Mouse (Mus musculus): ENCODE results near the gene Usp46. TPM values are rescaled to one million over a fixed set of nuclear protein-coding genes. Genes with fewer than 3 reads are reported as not detected.

Usp46 gene
- total and polyA plus RNA-seq, 2 experiments from 2014 or later = 37.6 to 62.0 TPM

DNA sequence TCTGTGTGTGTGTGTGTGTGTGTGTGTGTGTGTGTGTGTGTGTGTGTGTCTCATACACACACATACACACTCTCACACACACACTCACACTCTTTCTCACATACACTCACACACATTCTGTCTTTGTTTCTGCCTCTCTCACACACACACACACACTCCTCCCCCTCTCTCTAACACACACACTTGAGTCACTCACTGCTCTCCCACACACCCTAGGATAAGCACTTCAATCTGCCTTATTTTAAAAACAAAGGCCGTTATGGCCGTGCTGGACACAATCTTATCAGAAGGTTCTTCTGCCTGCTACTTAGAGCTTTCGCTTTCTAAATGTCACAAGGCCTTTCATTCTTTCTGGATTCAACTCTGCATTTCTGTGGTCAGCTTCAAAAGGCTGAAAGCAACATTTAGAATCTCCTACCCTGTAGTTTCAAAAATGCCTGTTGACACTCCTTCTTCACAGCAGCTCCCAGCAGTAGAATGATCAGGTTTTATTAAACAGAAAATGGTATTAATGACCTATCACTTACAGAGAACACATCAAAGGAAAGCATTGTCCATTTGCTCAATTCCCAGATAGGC, 60.6 kb downstream of the Usp46 start:
- no peak for TF ChIP-seq CTCF (IDR thresholded peaks at IDR 0.05; ENCODE audit: low read depth)
- Histone ChIP-seq H3K9me3 (ENCODE audit: low read length) (no peaks in the 10 kb centered on the region), H3K36me3 (ENCODE audit: insufficient read depth) (peaks cover 12% of the 10 kb centered on the region; the same call in 1 of the 2 replicates), H3K9ac (no peak overlapping the region), H3K27ac (ENCODE audit: low read depth, low read length) (no peak overlapping the region), H3K27me3 (ENCODE audit: insufficient read depth, low read length) (no peaks in the 10 kb centered on the region), H3K4me1 (ENCODE audit: insufficient read depth) (no peaks in the 10 kb centered on the region), H3K4me2 (ENCODE audit: low read depth) (no peak overlapping the region), H3K4me3 (ENCODE audit: low read depth, low read length) (no peak overlapping the region)
- ATAC-seq = no peak
- 75% methylated on average over 3 of the region's 3 CpGs for WGBS
- no peak for DNase-seq

DNA sequence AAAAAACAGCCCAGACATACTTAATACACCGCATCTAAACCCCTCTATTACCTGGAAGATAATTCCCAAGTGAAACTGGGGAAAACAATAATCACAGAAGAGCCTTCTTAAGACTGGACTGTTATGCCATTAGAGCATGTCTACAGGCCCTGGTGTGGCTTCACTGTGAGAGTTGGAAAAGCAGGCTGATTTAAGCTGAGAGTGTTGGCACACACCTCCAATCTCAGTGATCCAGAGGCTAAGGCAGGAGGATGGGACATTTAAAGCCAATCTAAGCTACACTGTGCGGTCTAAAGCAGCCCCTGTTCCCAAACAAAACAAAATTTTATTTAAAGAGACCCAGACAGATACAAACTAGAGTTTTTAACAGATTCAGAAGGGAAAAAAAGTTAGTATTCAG, 62.3 kb downstream of the Usp46 start:
- Histone ChIP-seq H3K9ac (no peak overlapping the region), H3K4me2 (ENCODE audit: low read depth) (no peak overlapping the region), H3K36me3 (ENCODE audit: insufficient read depth) (peaks cover 20% of the 10 kb centered on the region; the same call in 1 of the 2 replicates), H3K4me1 (ENCODE audit: insufficient read depth) (no peaks in the 10 kb centered on the region), H3K9me3 (ENCODE audit: low read length) (no peaks in the 10 kb centered on the region), H3K27me3 (ENCODE audit: insufficient read depth, low read length) (no peaks in the 10 kb centered on the region), H3K27ac (ENCODE audit: low read depth, low read length) (no peak overlapping the region), H3K4me3 (ENCODE audit: low read depth, low read length) (no peak overlapping the region)
- no peak for ATAC-seq
- no peak for DNase-seq
- TF ChIP-seq CTCF (IDR thresholded peaks at IDR 0.05; ENCODE audit: low read depth) = no peak
- 97% methylated on average over 2 of the region's 2 CpGs for WGBS

DNA sequence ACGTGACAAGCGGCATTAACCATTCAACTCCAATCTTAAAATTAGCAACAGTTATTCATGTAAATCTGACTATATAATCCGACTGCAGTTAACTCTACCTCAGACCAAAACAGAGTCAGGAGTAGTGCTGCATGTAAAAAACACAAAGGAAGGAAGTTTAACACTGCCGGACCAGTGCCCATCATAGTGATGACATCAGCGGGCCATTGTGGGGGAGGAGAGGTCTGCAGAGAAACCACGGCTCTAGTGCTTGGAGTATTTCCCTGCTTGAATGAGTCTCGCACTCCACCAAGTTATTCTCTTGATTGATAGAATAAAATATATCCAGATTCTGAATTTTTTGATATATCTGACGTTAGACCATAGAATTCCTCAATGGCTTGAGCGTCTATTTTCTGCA, 66.5 kb downstream of the Usp46 start:
- DNase-seq = no peak
- no peaks in the 10 kb centered on the region for H3K4me1 ChIP-seq (ENCODE audit: insufficient read depth)
- 88% methylated on average over 9 of the region's 9 CpGs for WGBS

DNA sequence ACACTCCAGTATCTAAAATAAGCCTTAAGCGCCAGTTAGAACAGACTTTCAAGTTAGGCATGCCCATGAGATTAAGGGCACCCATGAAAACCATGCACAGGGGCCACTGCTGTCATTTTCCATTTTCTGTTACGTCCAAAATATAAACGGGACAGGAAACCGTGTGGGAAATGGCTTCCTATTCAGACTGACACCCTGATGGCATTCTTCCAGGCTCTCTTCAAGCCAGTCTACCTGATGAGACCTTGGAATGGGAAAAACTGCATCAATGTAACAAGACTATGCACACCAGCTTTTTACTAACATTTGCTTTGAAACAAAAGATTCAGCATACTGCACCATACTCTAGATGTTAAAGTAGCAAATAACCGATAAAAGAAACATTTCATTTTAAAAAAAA, 69.3 kb downstream of the Usp46 start:
- H3K9me3 ChIP-seq (ENCODE audit: low read length) = no peaks in the 10 kb centered on the region
- 79% methylated on average over 5 of the region's 5 CpGs for WGBS
- H3K27me3 ChIP-seq (ENCODE audit: insufficient read depth, low read length) = no peaks in the 10 kb centered on the region
- H3K36me3 ChIP-seq (ENCODE audit: insufficient read depth) = peaks cover 23% of the 10 kb centered on the region
- H3K4me2 ChIP-seq (ENCODE audit: low read depth) = no peak overlapping the region
- ATAC-seq (no peak), DNase-seq (no peak)
- no peak overlapping the region for H3K9ac ChIP-seq
- H3K4me3 ChIP-seq (ENCODE audit: low read depth, low read length) = no peak overlapping the region
- TF ChIP-seq CTCF (IDR thresholded peaks at IDR 0.05; ENCODE audit: low read depth) = no peak
- H3K4me1 ChIP-seq (ENCODE audit: insufficient read depth) = no peaks in the 10 kb centered on the region
- no peak overlapping the region for H3K27ac ChIP-seq (ENCODE audit: low read depth, low read length)

More for the DNA sequence above, 66.5 kb downstream of the Usp46 start:
- Histone ChIP-seq H3K4me2 (ENCODE audit: low read depth) (no peak overlapping the region), H3K9me3 (ENCODE audit: low read length) (no peaks in the 10 kb centered on the region), H3K27ac (ENCODE audit: low read depth, low read length) (no peak overlapping the region), H3K4me3 (ENCODE audit: low read depth, low read length) (no peak overlapping the region), H3K36me3 (ENCODE audit: insufficient read depth) (peaks cover 31% of the 10 kb centered on the region), H3K27me3 (ENCODE audit: insufficient read depth, low read length) (no peaks in the 10 kb centered on the region), H3K9ac (no peak overlapping the region)
- no peak for TF ChIP-seq CTCF (IDR thresholded peaks at IDR 0.05; ENCODE audit: low read depth)
- no peak for ATAC-seq

GRCm38 (mm10) chr5:73994850-73995249, 73.4 kb downstream of the Usp46 start:
- H3K27me3 ChIP-seq (ENCODE audit: insufficient read depth, low read length) = no peaks in the 10 kb centered on the region
- TF ChIP-seq CTCF (IDR thresholded peaks at IDR 0.05; ENCODE audit: low read depth) = no peak
- peaks cover 3% of the 10 kb centered on the region; the same call in 1 of the 2 replicates for H3K36me3 ChIP-seq (ENCODE audit: insufficient read depth)
- no peaks in the 10 kb centered on the region for H3K9me3 ChIP-seq (ENCODE audit: low read length)
- H3K9ac ChIP-seq = no peak overlapping the region
- no peaks in the 10 kb centered on the region for H3K4me1 ChIP-seq (ENCODE audit: insufficient read depth)
- no peak; the same call in 1 of the 2 replicates for ATAC-seq
- no peak for DNase-seq
- no peak overlapping the region for H3K4me3 ChIP-seq (ENCODE audit: low read depth, low read length)
- H3K27ac ChIP-seq (ENCODE audit: low read depth, low read length) = no peak overlapping the region
- no peak overlapping the region for H3K4me2 ChIP-seq (ENCODE audit: low read depth)

DNA sequence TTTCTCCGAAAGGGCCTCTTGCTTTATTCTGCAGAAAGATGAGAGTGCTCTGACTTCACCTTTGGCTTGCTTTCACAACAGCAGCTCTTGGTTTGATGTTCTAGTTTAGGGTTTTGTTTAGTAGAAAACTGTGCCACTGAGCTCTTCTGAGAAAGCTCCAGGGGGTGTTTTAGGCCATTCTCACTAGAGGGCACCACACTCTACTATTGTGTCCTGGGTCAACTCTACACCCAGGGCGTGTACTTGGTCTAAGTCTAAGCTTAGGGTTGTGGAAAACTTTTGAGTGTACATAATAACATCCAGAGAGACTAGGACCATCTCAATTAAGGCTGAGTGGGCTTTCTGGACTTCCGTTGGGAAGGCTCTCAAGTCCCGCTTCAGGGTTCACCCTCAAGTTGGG, 74.7 kb downstream of the Usp46 start:
- H3K9ac ChIP-seq = no peak overlapping the region
- H3K27ac ChIP-seq (ENCODE audit: low read depth, low read length) = no peak overlapping the region
- DNase-seq = no peak
- H3K4me1 ChIP-seq (ENCODE audit: insufficient read depth) = no peaks in the 10 kb centered on the region
- H3K4me2 ChIP-seq (ENCODE audit: low read depth) = no peak overlapping the region
- H3K4me3 ChIP-seq (ENCODE audit: low read depth, low read length) = no peak overlapping the region
- WGBS = 85% methylated on average over 4 of the region's 4 CpGs
- TF ChIP-seq CTCF (IDR thresholded peaks at IDR 0.05; ENCODE audit: low read depth) = peak; percentile 16; the same call in 1 of the 2 replicates
- H3K9me3 ChIP-seq (ENCODE audit: low read length) = no peaks in the 10 kb centered on the region
- no peaks in the 10 kb centered on the region for H3K27me3 ChIP-seq (ENCODE audit: insufficient read depth, low read length)
- no peak for ATAC-seq
- no peaks in the 10 kb centered on the region for H3K36me3 ChIP-seq (ENCODE audit: insufficient read depth)

DNA sequence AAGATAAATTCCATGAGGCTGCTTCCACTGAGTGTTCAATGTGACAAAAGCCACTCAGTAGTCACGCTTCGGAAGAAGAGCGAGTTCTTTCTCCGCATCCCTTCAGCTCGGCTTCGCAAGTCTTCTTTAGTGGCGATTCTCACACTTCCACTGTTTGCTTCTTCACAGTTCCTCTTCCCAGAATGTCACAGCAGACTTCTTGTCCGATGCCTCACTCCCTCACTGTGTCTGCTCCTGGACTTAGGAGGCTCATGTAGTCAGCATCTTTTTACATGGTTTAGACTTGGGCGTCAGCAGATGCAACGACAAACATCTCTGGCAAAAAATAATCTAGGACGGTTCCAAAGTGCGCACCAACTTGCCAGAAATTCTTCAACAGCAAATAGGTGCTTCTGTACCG, 75.9 kb downstream of the Usp46 start:
- H3K9ac ChIP-seq = no peak overlapping the region
- no peaks in the 10 kb centered on the region for H3K9me3 ChIP-seq (ENCODE audit: low read length)
- no peaks in the 10 kb centered on the region for H3K4me1 ChIP-seq (ENCODE audit: insufficient read depth)
- no peak overlapping the region for H3K4me2 ChIP-seq (ENCODE audit: low read depth)
- H3K27ac ChIP-seq (ENCODE audit: low read depth, low read length) = no peak overlapping the region
- H3K4me3 ChIP-seq (ENCODE audit: low read depth, low read length) = no peak overlapping the region
- no peaks in the 10 kb centered on the region for H3K27me3 ChIP-seq (ENCODE audit: insufficient read depth, low read length)
- WGBS = 87% methylated on average over 13 of the region's 13 CpGs
- ATAC-seq = no peak
- no peaks in the 10 kb centered on the region for H3K36me3 ChIP-seq (ENCODE audit: insufficient read depth)
- TF ChIP-seq CTCF (IDR thresholded peaks at IDR 0.05; ENCODE audit: low read depth) = no peak
- DNase-seq = no peak
